Mouse (Mus musculus) liver, embryonic 16.5 days (tissue): ENCODE data around the gene Adamtsl5. TPM values are rescaled to one million over a fixed set of nuclear protein-coding genes. Genes with fewer than 3 reads are reported as not detected.

Experiments used
- ATAC-seq: fragments of 200-750 bp; cut with Nextera tagmentation; 2 replicates; pipeline ENCODE4 v1.8.0; 2017; ENCODE audit warnings: low read depth, mild to moderate bottlenecking, moderate number of reproducible peaks, moderate library complexity
- H3K27ac ChIP-seq: fragments of 300-500 bp; sonication (generic); 2 replicates; pipeline ENCODE4 v1.5.1; 2014; ENCODE audit warnings: mild to moderate bottlenecking, low read length
- H3K27me3 ChIP-seq: fragments of 300-500 bp; sonication (generic); 2 replicates; pipeline ENCODE4 v1.6.1; 2014; ENCODE audit warnings: low read depth, low read length, mixed read lengths; ENCODE audit not compliant: control insufficient read depth, insufficient read depth
- H3K36me3 ChIP-seq: fragments of 300-500 bp; sonication (generic); 2 replicates; pipeline ENCODE4 v1.6.1; 2014; ENCODE audit warnings: mild to moderate bottlenecking; ENCODE audit not compliant: control insufficient read depth, insufficient read depth
- H3K4me1 ChIP-seq: fragments of 300-500 bp; sonication (generic); 2 replicates; pipeline ENCODE4 v1.6.1; 2014; ENCODE audit warnings: low read depth, low read length, mixed read lengths; ENCODE audit not compliant: control insufficient read depth
- H3K4me2 ChIP-seq: fragments of 300-500 bp; sonication (generic); 2 replicates; pipeline ENCODE4 v1.6.1; 2014; ENCODE audit warnings: low read depth, low read length, mixed read lengths
- H3K4me3 ChIP-seq: fragments of 300-500 bp; sonication (generic); 2 replicates; pipeline ENCODE4 v1.5.1; 2014; ENCODE audit warnings: low read depth, mild to moderate bottlenecking, low read length
- H3K9ac ChIP-seq: fragments of 300-500 bp; sonication (generic); 2 replicates; pipeline ENCODE4 v1.6.1; 2014; ENCODE audit warnings: low read depth, low read length
- H3K9me3 ChIP-seq: fragments of 300-500 bp; sonication (generic); replicated peaks from 2 replicates; pipeline ENCODE4 v1.6.1; 2016; ENCODE audit warnings: low read length; ENCODE audit not compliant: control insufficient read depth
- WGBS: fragments of 180-500 bp; shearing (Covaris S2); extraction: QIAGEN DNeasy Blood & Tissue Kit; methylation state at CpG from one replicate; pipeline ENCODE4 v1.1.7; 2014; ENCODE audit not compliant: insufficient replicate concordance; 5-methylcytosine and 5-hydroxymethylcytosine counted together
- polyA plus RNA-seq: library from polyadenylated mRNA; unstranded; fragments of >200 nt; fragmentation: Nextera tagmentation; extraction: Ambion mirVana; gene quantifications from 2 replicates; pipeline ENCODE4 v1.2.1, GENCODE M21; 2015

Gene Adamtsl5
- polyA plus RNA-seq, 1 experiment from 2014 or later = 2.2 TPM

- H3K9ac ChIP-seq = no peak overlapping the region
- H3K27ac ChIP-seq = no peak overlapping the region
- no peaks in the 10 kb centered on the region for H3K36me3 ChIP-seq
- H3K4me3 ChIP-seq = 0 out of 2 replicates have a peak overlapping the region, but pooled peaks have one; percentile 7
- H3K4me1 ChIP-seq = peaks cover 6% of the 10 kb centered on the region
- peak; percentile 53 for ATAC-seq
- peak overlapping the region; percentile 17; the same call in 1 of the 2 replicates for H3K4me2 ChIP-seq
- WGBS = 4% methylated on average over 25 of the region's 25 CpGs
- H3K27me3 ChIP-seq = peaks cover 78% of the 10 kb centered on the region
- H3K9me3 ChIP-seq = no peaks in the 10 kb centered on the region
Measured at GRCm38 (mm10) chr10:80304862-80305261, 43.4 kb downstream of the Adamtsl5 start.

- H3K27me3 ChIP-seq = peaks cover 81% of the 10 kb centered on the region
- peak overlapping the region; percentile 17; the same call in 1 of the 2 replicates for H3K4me2 ChIP-seq
- peaks cover 6% of the 10 kb centered on the region for H3K4me1 ChIP-seq
- H3K9me3 ChIP-seq = no peaks in the 10 kb centered on the region
- no peak overlapping the region for H3K9ac ChIP-seq
- H3K4me3 ChIP-seq = 0 out of 2 replicates have a peak overlapping the region, but pooled peaks have one; percentile 7
- no peaks in the 10 kb centered on the region for H3K36me3 ChIP-seq
- no peak overlapping the region for H3K27ac ChIP-seq
- peak; percentile 7; the same call in 1 of the 2 replicates for ATAC-seq
- WGBS = 6% methylated on average over 12 of the region's 12 CpGs
Measured at GRCm38 (mm10) chr10:80304458-80304857, 43.8 kb downstream of the Adamtsl5 start.

GRCm38 (mm10) chr10:80302471-80302881 is 45.7 kb downstream of the Adamtsl5 start:
- ATAC-seq = peak; percentile 61
- no peaks in the 10 kb centered on the region for H3K9me3 ChIP-seq
- WGBS = 28% methylated on average over 9 of the region's 9 CpGs
- H3K4me1 ChIP-seq = peaks cover 6% of the 10 kb centered on the region
- no peak overlapping the region for H3K4me3 ChIP-seq
- no peak overlapping the region for H3K27ac ChIP-seq
- no peak overlapping the region for H3K9ac ChIP-seq
- no peak overlapping the region for H3K4me2 ChIP-seq
- no peaks in the 10 kb centered on the region for H3K36me3 ChIP-seq
- peaks cover 89% of the 10 kb centered on the region for H3K27me3 ChIP-seq

GRCm38 (mm10) chr10:80302082-80302355 is 46.2 kb downstream of the Adamtsl5 start:
- Histone ChIP-seq H3K4me2 (no peak overlapping the region), H3K27ac (no peak overlapping the region), H3K27me3 (peaks cover 91% of the 10 kb centered on the region), H3K9me3 (no peaks in the 10 kb centered on the region), H3K4me1 (peaks cover 6% of the 10 kb centered on the region), H3K4me3 (no peak overlapping the region), H3K9ac (no peak overlapping the region), H3K36me3 (no peaks in the 10 kb centered on the region)
- WGBS = 59% methylated on average over 5 of the region's 5 CpGs
- no peak for ATAC-seq

GRCm38 (mm10) chr10:80301256-80302081 is 46.7 kb downstream of the Adamtsl5 start:
- Histone ChIP-seq H3K27ac (no peak overlapping the region), H3K4me2 (no peak overlapping the region), H3K4me3 (no peak overlapping the region), H3K9ac (no peak overlapping the region), H3K9me3 (no peaks in the 10 kb centered on the region), H3K4me1 (peaks cover 6% of the 10 kb centered on the region), H3K27me3 (peaks cover 95% of the 10 kb centered on the region), H3K36me3 (no peaks in the 10 kb centered on the region)
- 49% methylated on average over 10 of the region's 10 CpGs for WGBS
- ATAC-seq = no peak

GRCm38 (mm10) chr10:80300672-80301181 is 47.5 kb downstream of the Adamtsl5 start:
- Histone ChIP-seq H3K9me3 (no peaks in the 10 kb centered on the region), H3K36me3 (no peaks in the 10 kb centered on the region), H3K4me1 (peaks cover 10% of the 10 kb centered on the region), H3K27ac (no peak overlapping the region), H3K4me3 (no peak overlapping the region), H3K4me2 (no peak overlapping the region), H3K9ac (no peak overlapping the region), H3K27me3 (peaks cover 90% of the 10 kb centered on the region)
- ATAC-seq = no peak
- 26% methylated on average over 11 of the region's 11 CpGs for WGBS

- H3K4me2 ChIP-seq = no peak overlapping the region
- peaks cover 17% of the 10 kb centered on the region for H3K4me1 ChIP-seq
- ATAC-seq = no peak
- H3K27me3 ChIP-seq = peaks cover 81% of the 10 kb centered on the region
- no peak overlapping the region for H3K4me3 ChIP-seq
- no peak overlapping the region for H3K27ac ChIP-seq
- H3K9ac ChIP-seq = no peak overlapping the region
- H3K9me3 ChIP-seq = no peaks in the 10 kb centered on the region
- peaks cover under 1% of the 10 kb centered on the region for H3K36me3 ChIP-seq
- WGBS = 43% methylated on average over 10 of the region's 10 CpGs
Measured at GRCm38 (mm10) chr10:80299824-80300223, 48.4 kb downstream of the Adamtsl5 start.

GRCm38 (mm10) chr10:80299301-80299700 is 48.9 kb downstream of the Adamtsl5 start:
- Histone ChIP-seq H3K36me3 (peaks cover 6% of the 10 kb centered on the region), H3K4me3 (no peak overlapping the region)

GRCm38 (mm10) chr10:80298571-80299281 is 49.5 kb downstream of the Adamtsl5 start:
- peaks cover 70% of the 10 kb centered on the region for H3K27me3 ChIP-seq
- H3K4me3 ChIP-seq = no peak overlapping the region
- no peak overlapping the region for H3K4me2 ChIP-seq
- peaks cover 26% of the 10 kb centered on the region for H3K4me1 ChIP-seq
- no peak overlapping the region for H3K9ac ChIP-seq
- ATAC-seq = no peak
- no peaks in the 10 kb centered on the region for H3K9me3 ChIP-seq
- WGBS = 4% methylated on average over 26 of the region's 26 CpGs
- H3K27ac ChIP-seq = no peak overlapping the region
- peaks cover 11% of the 10 kb centered on the region for H3K36me3 ChIP-seq

More at GRCm38 (mm10) chr10:80299301-80299700, 48.9 kb downstream of the Adamtsl5 start:
- Histone ChIP-seq H3K4me2 (no peak overlapping the region), H3K9me3 (no peaks in the 10 kb centered on the region), H3K9ac (no peak overlapping the region), H3K4me1 (peaks cover 20% of the 10 kb centered on the region), H3K27me3 (peaks cover 76% of the 10 kb centered on the region), H3K27ac (no peak overlapping the region)
- WGBS = 10% methylated on average over 15 of the region's 15 CpGs
- no peak for ATAC-seq
